Mouse (Mus musculus): ENCODE results near the gene Syf2. TPM values are rescaled to one million over a fixed set of nuclear protein-coding genes. Genes with fewer than 3 reads are reported as not detected.

Syf2 gene
- total RNA-seq, 2 experiments from 2014 or later = 37.5 to 40.4 TPM

DNA sequence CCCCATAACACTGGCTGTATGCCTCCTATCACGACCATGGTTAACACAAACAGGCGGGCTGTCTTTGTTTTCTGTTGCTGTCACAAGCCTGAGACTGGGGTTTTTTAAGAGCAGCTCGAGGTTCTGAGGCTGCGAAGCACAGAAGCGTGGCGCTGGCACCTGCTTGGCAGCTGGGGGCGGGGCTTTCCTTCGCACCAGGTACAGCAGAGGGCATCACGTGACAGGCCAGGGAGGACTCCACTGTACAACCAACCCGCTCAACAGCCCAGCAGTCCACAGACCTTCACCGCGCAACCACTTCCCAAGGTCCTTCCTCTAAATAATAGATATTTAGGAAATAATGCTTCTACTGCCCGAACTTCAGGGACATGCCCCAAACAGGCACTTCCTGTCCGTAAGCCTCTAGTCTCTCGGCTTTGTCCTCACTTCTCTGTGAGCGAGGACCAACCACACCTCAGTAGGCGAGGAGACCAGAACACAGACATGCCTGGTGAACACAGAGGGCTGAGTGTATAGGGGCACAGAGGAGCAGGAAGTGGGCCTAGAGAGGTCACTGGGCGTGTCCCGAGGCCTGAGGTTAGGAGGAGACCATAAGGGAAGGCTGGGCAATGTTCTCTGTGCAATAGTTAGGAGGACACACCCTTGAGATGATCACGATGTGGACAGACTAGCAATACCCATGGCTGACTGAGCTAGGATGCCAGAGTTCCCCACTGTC lies 37.3 kb downstream of the Syf2 start:
- intact Hi-C loops (cut with DNase I) = no loop called here
- DNase-seq = no peak

- no peak for DNase-seq
- intact Hi-C loops (cut with DNase I) = no loop called here
These were observed 37.9 kb downstream of the Syf2 start for GRCm38 (mm10) chr4:134968605-134968976.

GRCm38 (mm10) chr4:134975261-134975928 lies 44.7 kb downstream of the Syf2 start:
- intact Hi-C loops (cut with DNase I) = no loop called here
- DNase-seq = peak; percentile 31

- intact Hi-C loops (cut with DNase I) = no loop called here
- no peak for DNase-seq
These were observed 45.2 kb downstream of the Syf2 start for GRCm38 (mm10) chr4:134975929-134976308.

DNA sequence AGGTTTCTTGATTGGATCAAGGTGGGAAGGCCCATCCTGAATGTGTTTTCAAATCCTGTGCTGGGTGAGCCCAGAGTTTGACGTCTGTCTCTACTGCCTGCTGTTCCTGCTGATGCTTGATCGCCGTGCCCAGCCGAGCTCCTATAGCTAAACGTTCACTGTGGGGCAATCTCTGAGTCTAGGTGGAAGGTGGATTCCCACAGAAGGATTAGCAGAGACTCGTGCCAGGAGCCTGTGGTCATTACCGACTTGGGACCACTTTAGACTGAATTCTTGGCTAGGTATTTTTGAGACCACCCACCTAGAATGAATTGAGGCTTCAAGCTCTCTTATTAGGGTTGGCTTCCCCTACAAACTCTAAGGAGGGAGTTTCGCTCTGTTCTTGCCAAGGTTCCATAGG lies 48.2 kb downstream of the Syf2 start:
- no peak for DNase-seq
- intact Hi-C loops (cut with DNase I) = no loop called here

- DNase-seq = no peak
- intact Hi-C loops (cut with DNase I) = no loop called here
These were observed 51.3 kb downstream of the Syf2 start for GRCm38 (mm10) chr4:134981959-134982431.

- intact Hi-C loops (cut with DNase I) = no loop called here
- DNase-seq = no peak
These were observed 52.4 kb downstream of the Syf2 start for GRCm38 (mm10) chr4:134983136-134983535.

DNA sequence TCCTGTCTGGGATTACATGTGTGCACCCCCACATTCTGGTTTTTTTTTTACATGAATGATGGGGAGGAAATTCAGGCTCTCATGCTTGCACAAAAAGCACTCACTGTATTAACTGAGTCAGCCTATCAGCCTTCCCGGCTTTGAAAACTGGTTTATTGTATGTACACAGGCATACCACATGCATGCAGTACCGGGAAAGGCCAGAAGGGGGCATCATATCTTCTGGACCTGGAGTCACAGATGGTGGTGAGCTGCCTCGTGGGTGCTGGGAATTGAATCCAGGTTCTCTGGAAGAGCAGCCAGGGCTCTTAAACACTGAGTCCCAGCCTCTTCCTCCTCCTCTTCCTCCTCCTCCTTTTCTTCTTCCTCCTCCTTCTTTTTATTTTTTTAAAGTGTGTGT lies 53.9 kb downstream of the Syf2 start:
- intact Hi-C loops (cut with DNase I) = no loop called here

DNA sequence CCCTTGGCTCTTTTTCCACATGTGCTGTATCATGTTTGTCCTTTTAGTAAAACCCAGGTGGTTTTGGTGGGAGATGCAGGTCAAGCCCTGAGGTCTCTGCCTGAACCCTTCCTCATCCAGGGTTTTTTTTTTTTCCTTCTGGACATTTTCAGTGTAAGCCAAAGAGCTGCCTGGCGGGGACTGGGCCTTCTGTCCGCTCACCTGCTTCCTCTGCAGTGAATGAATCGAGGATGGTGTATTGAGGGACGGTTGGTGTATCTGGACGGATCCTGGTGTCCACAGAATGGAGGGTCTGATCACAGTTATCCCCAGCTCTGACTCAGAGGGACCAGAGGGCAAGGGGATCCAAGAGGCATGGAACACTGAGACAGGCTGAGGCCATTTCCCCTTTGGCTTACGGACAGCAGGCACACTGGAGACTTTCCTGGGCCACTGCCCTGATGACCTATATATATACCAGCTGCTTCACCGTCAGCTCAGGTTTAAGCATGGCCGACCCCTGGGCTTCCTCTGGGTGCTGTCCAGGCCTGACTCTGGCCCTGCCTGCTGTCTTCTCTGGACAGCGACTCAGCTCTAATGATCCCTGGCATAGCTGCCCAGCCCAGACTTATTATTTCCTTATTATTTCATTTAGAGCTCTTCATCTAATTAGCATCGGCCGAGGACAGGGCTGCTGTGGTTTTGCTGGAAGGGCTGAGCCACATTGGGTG lies 55.1 kb downstream of the Syf2 start:
- intact Hi-C loops (cut with DNase I) = no loop called here
- DNase-seq = peak; percentile 30

More for the DNA sequence above, 53.9 kb downstream of the Syf2 start:
- DNase-seq = no peak

GRCm38 (mm10) chr4:134986336-134986635 lies 55.6 kb downstream of the Syf2 start:
- peak; percentile 32 for DNase-seq
- intact Hi-C loops (cut with DNase I) = no loop called here

DNA sequence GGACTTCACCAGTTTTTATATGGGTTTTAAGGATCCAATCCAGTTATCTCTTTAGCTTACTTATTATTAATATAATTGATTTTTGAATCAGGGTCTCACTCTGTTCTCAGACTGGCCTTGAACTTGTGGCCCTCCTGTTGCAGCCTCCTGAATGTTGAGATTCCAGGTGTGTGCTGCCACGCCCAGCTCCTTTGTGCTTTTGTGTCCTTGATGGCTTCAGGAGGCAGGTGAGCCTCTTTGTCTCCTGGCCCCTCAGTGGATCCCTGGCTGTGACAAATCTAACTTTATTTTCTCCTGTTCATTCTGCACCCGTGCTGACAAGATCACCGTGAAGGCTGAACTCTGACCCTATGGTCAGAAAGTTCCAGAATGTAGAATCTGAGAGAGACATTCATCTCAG lies 56.3 kb downstream of the Syf2 start:
- no peak for DNase-seq
- intact Hi-C loops (cut with DNase I) = no loop called here

Other genes with a start within 250 kb of the Syf2 start
- 10 to 100 TPM; 12.2 to 13.7 TPM for gene Man1c1, start 226.6 kb upstream of the Syf2 start, total RNA-seq (2021)
- gene Ldlrap1, start 162.9 kb upstream of the Syf2 start, total RNA-seq (2021) = 1 to 10 TPM; 1.9 to 4.1 TPM
- 10 to 100 TPM; 82.5 to 84.3 TPM for gene Maco1, start 77.6 kb upstream of the Syf2 start, total RNA-seq (2021)
- gene Rhd, start 66.4 kb upstream of the Syf2 start, total RNA-seq (2021) = not detected
- 100 to 1,000 TPM; 117 to 120 TPM for gene Tmem50a, start 15.9 kb upstream of the Syf2 start, total RNA-seq (2021)
- 100 to 1,000 TPM; 231 to 238 TPM for gene Rsrp1, start 7.3 kb upstream of the Syf2 start, total RNA-seq (2021)
- gene Runx3, start 189.8 kb downstream of the Syf2 start, total RNA-seq (2021) = under 1 TPM in 1 of 2 experiments, not detected in 1; 0.08 TPM

All from left cerebral cortex, postnatal 4 days (tissue).